Mouse (Mus musculus) fibroblast of lung, adult 2 months (primary cell): ENCODE measurements around the gene Mfn1.

ENCODE experiments used
- DNase-seq: peaks from one replicate; pipeline ENCODE4 v3.0.0-alpha.2; 2011; ENCODE audit warnings: low read depth

The Mfn1 gene

GRCm38 (mm10) chr3:32529303-32529898 lies at the start of gene Mfn1:
TSS of gene Mfn1 (plus strand) at chr3:32529465.
- DNase-seq, result peak; percentile 77

- no peak for DNase-seq
Observed at GRCm38 (mm10) chr3:32479961-32480360, 49.3 kb upstream of the Mfn1 start.

- DNase-seq, result no peak
Observed at GRCm38 (mm10) chr3:32483035-32483434, 46.2 kb upstream of the Mfn1 start.

GRCm38 (mm10) chr3:32486543-32486942 lies 42.7 kb upstream of the Mfn1 start:
- no peak for DNase-seq

GRCm38 (mm10) chr3:32488172-32488571 lies 41.1 kb upstream of the Mfn1 start:
- no peak for DNase-seq

GRCm38 (mm10) chr3:32490076-32490927 lies 39.0 kb upstream of the Mfn1 start:
- DNase-seq, result no peak

GRCm38 (mm10) chr3:32490928-32491315 lies 38.3 kb upstream of the Mfn1 start:
- DNase-seq, result no peak

GRCm38 (mm10) chr3:32492097-32493090 lies 36.9 kb upstream of the Mfn1 start, which contains the start of gene Kcnmb3:
TSS of gene Kcnmb3 (minus strand) at chr3:32492231.
- no peak for DNase-seq

GRCm38 (mm10) chr3:32494387-32495087 lies 34.7 kb upstream of the Mfn1 start:
- no peak for DNase-seq

- DNase-seq, result no peak
Observed at GRCm38 (mm10) chr3:32495088-32495770, 34.0 kb upstream of the Mfn1 start.

- no peak for DNase-seq
Observed at GRCm38 (mm10) chr3:32495856-32496710, 33.2 kb upstream of the Mfn1 start.

- DNase-seq, result peak; percentile 59
Observed at GRCm38 (mm10) chr3:32496711-32497070, 32.6 kb upstream of the Mfn1 start.

GRCm38 (mm10) chr3:32500346-32500745 lies 28.9 kb upstream of the Mfn1 start:
- DNase-seq, result no peak

GRCm38 (mm10) chr3:32505841-32506240 lies 23.4 kb upstream of the Mfn1 start:
- DNase-seq, result no peak

- DNase-seq, result no peak
Observed at GRCm38 (mm10) chr3:32506366-32507225, 22.7 kb upstream of the Mfn1 start.

GRCm38 (mm10) chr3:32508666-32509324 lies 20.5 kb upstream of the Mfn1 start:
- peak; percentile 36 for DNase-seq

GRCm38 (mm10) chr3:32509496-32510374 lies 19.5 kb upstream of the Mfn1 start, which contains the start of gene Zfp639:
TSS of gene Zfp639 (plus strand) at chr3:32510259.
- DNase-seq, result no peak
